Mouse (Mus musculus) layer of hippocampus, postnatal 10 days (tissue): ENCODE measurements around the gene Nprl3. TPM values are rescaled to one million over a fixed set of nuclear protein-coding genes. Genes with fewer than 3 reads are reported as not detected.
"Not testable (repeated sequence)": the region's sequence is repeated elsewhere in the genome, so short reads cannot be mapped to it uniquely, and the experiment has no call there.

Source experiments
- DNase-seq, 2 experiments: peaks; one replicate each; pipeline ENCODE4 v3.0.0; 2021; ENCODE audit warnings: low spot score in 2 of 2
- total RNA-seq, 2 experiments: library from RNA; stranded (reverse); gene quantifications; 2 replicates each; pipeline ENCODE4 v1.2.3; 2021

Gene Nprl3
- total RNA-seq, 2 experiments from 2014 or later: 51.7 to 58.1 TPM

GRCm38 (mm10) chr11:32226124-32226871, 41.2 kb downstream of the Nprl3 start, which contains the start of gene Mpg:
TSS of gene Mpg (plus strand) at chr11:32226505.
- peak; percentile 85 to 89 for DNase-seq

- peak in 1 of 2 experiments; percentile 58 for DNase-seq
Observed at GRCm38 (mm10) chr11:32225222-32226104, 42.0 kb downstream of the Nprl3 start.

GRCm38 (mm10) chr11:32224468-32225139, 42.9 kb downstream of the Nprl3 start:
- peak in 1 of 2 experiments; percentile 69 for DNase-seq

- DNase-seq: peak in 1 of 2 experiments; percentile 11
Observed at GRCm38 (mm10) chr11:32223297-32223967, 44.1 kb downstream of the Nprl3 start.

GRCm38 (mm10) chr11:32222570-32223194, 44.8 kb downstream of the Nprl3 start:
- DNase-seq: peak in 1 of 2 experiments; percentile 20

- DNase-seq: peak in 1 of 2 experiments; percentile 65
Observed at GRCm38 (mm10) chr11:32221951-32222409, 45.5 kb downstream of the Nprl3 start, which contains the start of gene Rhbdf1. TSS of gene Rhbdf1 (minus strand) at chr11:32222300.

- peak in 1 of 2 experiments; percentile 55 for DNase-seq
Observed at GRCm38 (mm10) chr11:32221225-32221950, 46.1 kb downstream of the Nprl3 start.

GRCm38 (mm10) chr11:32220607-32221224, 46.8 kb downstream of the Nprl3 start:
- DNase-seq: peak in 1 of 2 experiments; percentile 12

- DNase-seq: peak in 1 of 2 experiments; percentile 47
Observed at GRCm38 (mm10) chr11:32219287-32219686, 48.2 kb downstream of the Nprl3 start.

- peak in 1 of 2 experiments; percentile 55 for DNase-seq
Observed at GRCm38 (mm10) chr11:32218501-32219050, 48.9 kb downstream of the Nprl3 start.

GRCm38 (mm10) chr11:32216851-32217250, 50.7 kb downstream of the Nprl3 start:
- DNase-seq: peak in 1 of 2 experiments; percentile 80

- no peak for DNase-seq
Observed at GRCm38 (mm10) chr11:32215372-32216162, 51.9 kb downstream of the Nprl3 start.

GRCm38 (mm10) chr11:32210623-32211022, 56.9 kb downstream of the Nprl3 start:
- no peak for DNase-seq

- peak; percentile 93 for DNase-seq
Observed at GRCm38 (mm10) chr11:32205058-32205873, 62.2 kb downstream of the Nprl3 start, which contains the start of gene Snrnp25. TSS of gene Snrnp25 (plus strand) at chr11:32205415.

- no peak for DNase-seq
Observed at GRCm38 (mm10) chr11:32201922-32202685, 65.4 kb downstream of the Nprl3 start.

GRCm38 (mm10) chr11:32200992-32201391, 66.5 kb downstream of the Nprl3 start:
- DNase-seq: not testable (repeated sequence)
